Mouse (Mus musculus) mouse embryonic stem cell (cell line): ENCODE data around the gene Zfp672.
"Not testable (repeated sequence)": the region's sequence is repeated elsewhere in the genome, so short reads cannot be mapped to it uniquely, and the experiment has no call there.

Source experiments
- in situ Hi-C, 2 experiments: fragments of 300-500 bp; cut with MboI; formaldehyde crosslinking; loops; 1 replicate in 1 of 2; 3 replicates in 1 of 2; pipeline ENCODE4 v1.14.3; 2019 to 2020; ENCODE audit warnings: low sequenced_read_pairs in 2 of 2, low pct_unique_long_range_greater_than_20kb in 1 of 2, mixed read lengths in 1 of 2; ENCODE audit not compliant: unreplicated experiment in 1 of 2

Gene Zfp672

GRCm38 (mm10) chr11:58330276-58331148, at the start of gene Zfp672, which contains the start of gene Sh3bp5l:
Gene Zfp672, minus strand, starts transcription at chr11:58330339.
Gene Sh3bp5l, plus strand, starts transcription at chr11:58330724.
- in situ Hi-C loops = no loop called here

- in situ Hi-C loops = no loop called here
Measured at GRCm38 (mm10) chr11:58379516-58379915, 49.4 kb upstream of the Zfp672 start.

DNA sequence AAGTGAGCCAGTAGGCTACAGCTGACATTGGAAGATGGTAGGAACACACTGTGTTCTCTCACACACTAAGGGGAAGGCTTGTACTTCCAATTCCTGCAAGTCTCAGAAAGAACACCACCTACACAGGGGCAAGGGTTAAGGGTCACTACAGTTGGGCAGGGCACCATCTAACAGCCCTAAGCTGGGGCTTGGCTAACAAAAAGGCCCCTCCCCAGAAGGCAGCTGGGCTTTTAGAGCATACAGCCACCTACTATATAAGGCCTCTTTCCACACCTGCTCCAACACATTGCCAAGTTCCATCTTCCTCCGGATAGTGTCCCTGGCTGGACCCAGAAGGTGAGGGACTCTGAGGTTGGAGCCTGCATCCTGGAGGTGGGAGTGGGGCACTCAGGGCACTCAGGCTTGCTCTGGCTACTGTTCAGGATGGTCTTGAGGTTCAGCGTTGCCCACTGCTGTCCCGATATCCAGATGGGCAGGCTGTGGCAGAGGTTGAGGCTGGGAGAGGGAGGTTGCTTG, 48.7 kb upstream of the Zfp672 start, which contains the start of gene Lypd8:
TSS of gene Lypd8 (plus strand) at position 281 of the 516 bp plus-strand sequence.
- in situ Hi-C loops = no loop called here

GRCm38 (mm10) chr11:58377686-58378085, 47.5 kb upstream of the Zfp672 start:
- in situ Hi-C loops = no loop called here

DNA sequence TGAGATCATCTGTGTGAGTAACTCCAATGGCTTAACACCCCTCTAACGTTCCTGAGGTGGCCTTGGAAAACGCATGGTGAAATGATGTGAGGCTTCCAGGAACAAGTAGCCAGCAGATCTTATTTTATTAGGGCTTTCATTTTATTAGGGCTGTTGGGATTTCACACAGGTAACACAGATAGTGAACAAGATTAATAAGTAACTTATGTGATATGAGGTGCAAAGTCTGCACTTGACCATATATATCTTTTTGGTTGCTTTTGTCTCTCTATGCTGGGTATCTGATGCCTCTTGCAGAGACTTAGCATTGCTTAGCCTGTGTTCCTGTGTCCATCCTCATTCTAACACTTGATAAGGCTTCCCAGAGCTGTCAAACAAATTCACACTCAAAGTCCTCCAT, 47.1 kb upstream of the Zfp672 start:
- in situ Hi-C loops = no loop called here

GRCm38 (mm10) chr11:58366191-58366590, 36.1 kb upstream of the Zfp672 start:
- in situ Hi-C loops = not testable (repeated sequence)

DNA sequence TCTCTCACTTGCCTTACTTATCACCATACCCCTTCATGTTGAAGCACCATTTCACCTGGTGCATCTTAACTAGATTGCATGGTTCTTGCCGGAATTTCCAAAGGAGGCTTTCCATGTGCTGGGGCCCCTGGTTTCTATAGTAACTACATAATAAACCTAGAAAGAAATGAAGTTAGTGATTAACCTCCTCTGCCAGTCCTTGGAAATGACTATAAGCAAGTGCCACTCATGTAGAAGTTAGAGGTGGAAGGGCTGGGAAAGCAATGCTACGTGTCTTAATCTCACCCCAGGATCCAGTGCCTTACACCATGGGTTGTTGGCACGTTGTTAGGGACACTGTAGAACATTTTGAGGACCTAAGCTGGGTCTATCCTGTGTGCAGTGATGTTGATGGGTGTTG, 34.3 kb upstream of the Zfp672 start:
- in situ Hi-C loops = no loop called here

DNA sequence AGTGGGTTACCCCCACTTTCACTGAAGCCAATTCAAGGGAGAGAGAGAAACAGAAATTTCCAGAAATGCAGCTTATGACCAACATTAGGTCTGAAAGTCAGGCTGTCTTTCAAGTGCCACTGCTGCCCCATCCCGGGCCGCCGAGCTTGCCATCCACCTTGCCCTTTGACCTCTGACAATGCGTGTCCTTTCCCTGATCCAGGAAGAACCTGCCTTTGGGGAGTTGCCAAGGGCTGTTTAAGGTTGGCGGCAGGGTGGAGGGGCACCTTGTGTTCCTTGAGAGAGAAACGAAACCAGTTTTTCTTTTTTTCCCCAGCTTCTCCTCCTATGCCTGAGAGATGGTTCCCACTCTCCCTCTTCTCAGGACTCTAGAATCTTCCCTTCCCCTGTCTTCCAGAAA, 32.4 kb upstream of the Zfp672 start:
- in situ Hi-C loops = not testable (repeated sequence)

DNA sequence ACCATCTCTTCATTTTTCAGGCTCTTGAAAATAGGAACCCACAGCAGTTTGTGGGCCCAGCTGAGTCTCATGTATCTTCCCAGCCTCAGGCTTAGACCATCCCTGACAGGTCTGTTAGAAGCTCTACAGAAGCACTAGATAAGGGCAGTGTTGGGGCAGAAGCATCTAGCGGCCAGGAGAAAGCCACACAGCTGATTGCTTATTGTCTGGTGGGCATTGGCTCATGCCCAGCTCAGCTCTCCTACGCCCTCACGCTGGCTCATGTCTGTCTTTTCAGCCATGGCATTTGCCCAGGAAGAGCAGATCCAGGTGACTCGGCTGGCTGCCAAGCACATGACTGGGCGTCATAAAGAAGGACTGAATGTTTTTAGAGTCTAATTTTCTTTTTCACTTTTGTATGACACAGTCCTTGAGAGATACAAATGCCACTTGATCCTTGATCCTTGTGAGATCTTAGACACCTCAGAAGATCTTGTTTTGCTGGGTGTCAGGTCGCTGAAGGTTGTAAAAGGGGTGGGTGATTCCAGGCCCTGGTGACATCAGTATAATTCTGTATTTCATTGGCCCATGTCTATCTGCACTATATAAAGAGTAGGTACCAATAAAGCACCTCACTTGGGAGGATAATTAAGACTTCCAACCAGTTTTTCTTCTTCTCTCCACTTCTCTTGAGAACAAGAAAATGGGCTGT, 27.9 kb upstream of the Zfp672 start:
- in situ Hi-C loops = no loop called here

GRCm38 (mm10) chr11:58357042-58357441, 26.9 kb upstream of the Zfp672 start:
- in situ Hi-C loops = no loop called here

GRCm38 (mm10) chr11:58354927-58355326, 24.8 kb upstream of the Zfp672 start:
- in situ Hi-C loops = no loop called here

DNA sequence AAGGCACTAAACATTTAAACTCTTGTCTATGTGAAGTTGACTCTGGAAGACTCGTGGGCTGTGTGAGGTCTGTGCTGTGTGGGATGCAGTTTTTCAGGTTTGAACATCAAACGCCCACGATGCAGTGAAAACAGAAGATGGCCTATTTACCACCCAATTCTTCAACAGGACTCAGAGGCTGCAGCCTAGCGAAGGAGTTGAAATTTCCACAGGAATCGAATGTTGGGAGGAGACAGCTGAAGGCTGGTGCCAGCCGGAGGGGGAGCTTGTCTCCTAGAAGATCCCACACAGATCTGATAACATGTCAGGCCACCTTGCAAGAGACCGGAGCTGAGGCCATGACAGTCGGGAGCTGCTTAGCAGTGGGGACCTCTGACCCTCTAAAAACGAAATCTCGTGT, 24.3 kb upstream of the Zfp672 start:
- in situ Hi-C loops = no loop called here

GRCm38 (mm10) chr11:58353709-58354108, 23.6 kb upstream of the Zfp672 start:
- in situ Hi-C loops = no loop called here

GRCm38 (mm10) chr11:58352681-58353548, 22.8 kb upstream of the Zfp672 start:
- in situ Hi-C loops = no loop called here

- in situ Hi-C loops = no loop called here
Measured at GRCm38 (mm10) chr11:58351179-58351578, 21.0 kb upstream of the Zfp672 start.

- in situ Hi-C loops = no loop called here
Measured at GRCm38 (mm10) chr11:58350628-58351027, 20.5 kb upstream of the Zfp672 start.

DNA sequence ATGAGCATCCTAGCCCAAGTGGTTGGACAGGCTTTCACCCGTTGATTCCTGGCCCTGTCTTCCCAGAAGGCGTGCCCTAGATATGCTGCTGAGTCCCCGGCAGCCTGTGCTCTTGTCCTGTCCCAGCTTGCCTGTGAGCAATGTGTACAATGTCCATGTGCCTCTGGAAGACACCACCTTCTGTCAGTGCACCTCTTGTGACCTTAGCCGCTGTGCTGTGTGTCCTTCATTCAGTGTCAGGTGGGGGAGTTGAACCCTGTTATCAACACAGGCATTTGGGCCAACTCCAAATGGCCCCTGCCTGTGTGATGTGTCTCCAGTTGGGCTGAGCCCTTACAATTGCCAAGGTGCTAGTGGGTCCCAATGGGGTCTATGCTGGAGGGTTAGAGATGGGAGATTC, 16.6 kb upstream of the Zfp672 start:
- in situ Hi-C loops = no loop called here

DNA sequence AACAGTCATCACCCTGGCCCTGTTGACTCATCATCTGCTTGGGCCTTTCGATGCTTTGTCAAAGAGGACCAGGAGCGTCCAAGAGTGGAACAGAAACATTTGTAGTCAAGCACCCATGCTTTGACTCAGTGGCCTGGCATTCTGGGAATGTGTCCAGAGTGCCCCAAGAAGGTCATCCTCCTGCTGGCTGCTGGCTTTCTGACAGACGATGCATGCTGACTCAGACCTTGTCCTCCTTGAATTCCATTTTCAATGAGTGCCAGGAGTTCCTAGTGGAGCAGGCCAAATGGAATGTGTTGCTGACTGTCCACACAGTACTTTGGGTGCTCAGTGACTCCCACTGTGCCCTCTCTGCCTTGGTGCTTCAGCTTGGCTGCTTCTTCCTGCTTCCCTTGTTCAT, 4.6 kb upstream of the Zfp672 start:
- in situ Hi-C loops = no loop called here

- in situ Hi-C loops = no loop called here
Measured at GRCm38 (mm10) chr11:58331546-58331945, 1.4 kb upstream of the Zfp672 start.
